In genomic region chr16:10147401-10147800, GRCm38 (mm10) we compare ENCODE assay signal across 22 mouse cellular contexts. TPM values are rescaled to one million over a fixed set of nuclear protein-coding genes. Genes with fewer than 3 reads are reported as not detected.
"Had no signal": no experiment of that assay in that cellular context is flagged by ENCODE, and none has a peak within 500 bp of the region (broad histone marks: within the 10 kb centered on the region; RNA-seq: fewer than 3 reads in every experiment).

No protein-coding gene starts in this region.

- H3K9me3 ChIP-seq: midbrain, embryonic 13.5 days; midbrain, embryonic 15.5 days; neural tube, embryonic 12.5 days had no signal

- H3K4me2 ChIP-seq: lung, embryonic 14.5 days; midbrain, embryonic 11.5 days; midbrain, embryonic 13.5 days; midbrain, embryonic 15.5 days; neural tube, embryonic 12.5 days had no signal

- H3K27me3 ChIP-seq: megakaryocyte, embryonic 14.5 days; midbrain, embryonic 13.5 days; midbrain, embryonic 15.5 days; neural tube, embryonic 12.5 days had no signal

- DNase-seq: lung, adult 18-20 months; lung, embryonic 14.5 days; lung, postnatal 14 days; lung, postnatal 36 days; right cerebral cortex, postnatal 25 days; right cerebral cortex, postnatal 4 days; spleen, adult 18-20 months; thymus, adult 18-20 months; thymus, postnatal 14 days; thymus, postnatal 36 days had no signal

- H3K9ac ChIP-seq: lung, embryonic 14.5 days; midbrain, embryonic 13.5 days; midbrain, embryonic 15.5 days; neural tube, embryonic 12.5 days had no signal

- H3K4me3 ChIP-seq: megakaryocyte, embryonic 14.5 days; midbrain, embryonic 13.5 days; midbrain, embryonic 15.5 days; neural tube, embryonic 12.5 days had no signal

- ATAC-seq: midbrain, embryonic 13.5 days; midbrain, embryonic 15.5 days had no signal

- H3K36me3 ChIP-seq: midbrain, embryonic 13.5 days; midbrain, embryonic 15.5 days; neural tube, embryonic 12.5 days had no signal

- H3K4me1 ChIP-seq: megakaryocyte, embryonic 14.5 days; midbrain, embryonic 13.5 days; midbrain, embryonic 15.5 days; neural tube, embryonic 12.5 days had no signal

- H3K27ac ChIP-seq: macrophage; midbrain, embryonic 13.5 days; midbrain, embryonic 15.5 days; neural tube, embryonic 12.5 days had no signal

RNA-seq across cellular contexts. Expression of gene Rpl39l, which starts 22.6 kb away (rescaled TPM):
- total RNA-seq: midbrain, postnatal 0 days; monocyte, adult 5-6 weeks; neutrophil, adult 5-6 weeks had no signal
- polyA plus RNA-seq: lung, embryonic 14.5 days; lung, embryonic 16.5 days; midbrain, embryonic 11.5 days; midbrain, embryonic 13.5 days; midbrain, postnatal 0 days; neural tube, embryonic 12.5 days; neural tube, embryonic 14.5 days; small intestine, adult 2 months had no signal

RNA-seq across cellular contexts. Expression of gene Atf7ip2, which starts 45.1 kb away (rescaled TPM):
- total RNA-seq: monocyte, adult 5-6 weeks; neutrophil, adult 5-6 weeks had no signal
